Mouse (Mus musculus) T-cell, adult 2 months (primary cell): Measurements from ENCODE around the gene Tpcn1.

Experiments used
- DNase-seq: peaks from one replicate; pipeline ENCODE4 v3.0.0; 2022; ENCODE audit warnings: low spot score

The Tpcn1 gene

DNA sequence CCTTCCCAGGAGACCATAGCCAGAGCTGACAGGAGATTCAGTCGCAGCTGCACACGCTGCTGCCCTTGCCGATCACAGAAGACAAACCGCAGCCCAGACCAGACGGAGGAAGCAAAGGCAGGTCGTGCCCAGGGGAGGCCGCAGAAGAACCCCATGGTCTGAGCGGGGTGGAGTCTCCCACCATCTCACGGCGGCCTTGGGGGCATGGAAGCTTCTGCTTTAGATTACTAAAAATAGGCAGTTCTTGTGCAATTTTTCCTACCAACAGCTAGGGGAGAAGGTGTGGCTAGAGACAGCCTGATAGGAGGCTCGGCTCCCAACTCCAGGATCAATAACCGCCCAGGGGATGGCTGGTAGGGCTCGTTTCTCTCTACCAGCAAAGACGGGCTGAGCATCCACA lies 29.7 kb downstream of the Tpcn1 start:
- no peak for DNase-seq

DNA sequence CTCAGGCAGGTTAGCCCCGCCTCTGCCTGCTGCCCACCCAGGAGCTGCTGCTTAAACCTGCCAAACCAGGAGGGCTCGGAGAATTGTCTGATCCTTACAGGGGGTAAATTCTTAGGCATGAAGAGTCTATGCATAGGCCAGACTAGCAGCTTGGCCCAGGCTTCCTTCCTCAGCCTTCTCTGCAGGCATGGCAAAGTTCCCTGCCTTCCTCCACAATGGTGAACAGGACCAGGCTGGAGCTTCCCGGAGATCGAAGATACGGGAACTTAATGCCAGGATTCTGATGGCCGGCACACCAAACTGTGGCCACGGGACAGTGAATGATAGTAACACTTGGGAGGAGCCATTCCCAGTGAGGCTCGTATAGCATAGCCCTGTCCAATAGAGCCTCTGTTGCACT lies 30.4 kb downstream of the Tpcn1 start:
- no peak for DNase-seq

DNA sequence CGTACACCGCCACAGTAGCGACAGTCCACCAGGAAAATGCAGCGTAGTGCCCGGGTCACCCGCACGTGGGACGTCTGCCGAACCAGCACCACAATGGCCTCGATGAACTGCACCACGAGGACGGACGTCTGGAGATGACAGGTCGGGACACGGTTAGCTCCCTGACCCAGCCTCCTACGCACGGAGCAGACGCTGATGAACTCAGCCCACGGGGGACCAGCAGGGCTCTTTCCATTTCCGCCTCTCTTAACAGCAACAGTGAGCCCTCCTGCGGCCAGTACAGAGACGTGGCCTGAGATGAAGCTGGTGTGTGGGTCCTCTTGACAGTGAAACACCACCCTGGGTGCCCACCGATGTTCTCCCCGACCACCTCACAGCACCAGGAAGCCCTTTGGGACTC lies 32.6 kb downstream of the Tpcn1 start:
- DNase-seq, result no peak

DNA sequence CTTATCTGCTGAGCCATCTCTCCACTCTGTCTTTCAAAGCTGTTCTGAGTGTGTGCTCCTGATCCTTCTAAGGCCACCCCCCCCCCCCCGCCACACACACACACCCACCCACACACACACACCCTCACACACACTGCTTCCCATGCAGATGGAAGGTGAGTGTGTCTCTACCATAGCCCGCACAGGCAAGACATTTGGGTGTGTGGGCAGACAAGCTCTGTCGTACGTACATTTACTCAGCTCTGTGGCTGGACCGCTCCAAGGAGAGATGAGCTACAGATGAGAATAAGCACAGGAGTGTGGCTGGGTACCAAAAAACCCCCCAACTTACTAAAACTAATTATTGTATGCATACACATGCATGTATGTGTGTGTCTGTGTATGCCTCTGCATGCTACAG lies 37.8 kb downstream of the Tpcn1 start:
- no peak for DNase-seq

DNA sequence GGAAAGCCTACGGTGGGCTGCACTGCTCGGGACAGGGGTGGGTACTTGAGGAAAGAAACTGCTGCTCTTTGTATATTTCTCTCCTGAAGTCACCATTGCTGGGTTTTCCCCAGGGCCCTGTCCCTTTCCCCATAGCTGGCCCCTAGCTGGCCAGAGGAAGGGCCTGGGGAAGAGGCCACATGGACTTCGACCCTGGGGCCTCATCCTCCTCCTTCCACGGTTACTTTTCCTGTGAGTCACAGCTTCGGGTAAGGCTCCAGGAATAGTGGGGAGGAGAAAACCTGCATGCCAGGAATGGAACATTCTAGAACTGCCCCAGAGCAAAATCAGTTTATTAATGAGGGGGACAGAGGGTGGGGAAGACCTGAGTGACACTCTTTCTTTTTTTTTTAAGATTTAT lies 38.3 kb downstream of the Tpcn1 start:
- no peak for DNase-seq

DNA sequence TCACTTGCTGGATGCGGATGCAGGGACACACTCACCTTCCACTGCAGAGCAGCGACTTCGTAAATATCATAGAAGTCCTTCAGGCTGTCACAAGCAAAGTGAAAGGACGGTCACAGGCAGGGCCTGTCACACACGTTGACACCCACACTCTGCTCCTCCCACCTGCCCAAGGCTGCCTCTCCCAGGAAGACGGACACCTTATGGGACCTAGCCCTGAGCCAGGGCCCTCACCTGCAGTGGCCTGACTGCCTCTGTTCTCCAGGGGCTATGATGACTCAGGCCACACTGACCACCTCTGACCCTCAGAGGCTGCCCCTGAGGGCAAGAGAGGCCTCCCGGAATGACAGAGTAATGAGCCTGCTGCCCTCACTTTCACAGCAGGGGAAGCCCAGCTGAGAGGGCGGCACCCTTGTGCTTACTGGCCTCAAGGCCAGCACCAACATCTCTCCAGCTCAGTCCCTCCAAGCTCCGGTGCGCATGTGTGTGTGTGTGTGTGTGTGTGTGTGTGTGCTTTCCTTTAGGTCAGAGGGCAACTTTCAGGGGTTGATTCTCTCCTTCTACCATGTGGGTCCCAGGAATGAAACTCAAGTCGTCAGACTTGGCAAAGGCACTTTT lies 40.1 kb downstream of the Tpcn1 start:
- DNase-seq, result no peak

DNA sequence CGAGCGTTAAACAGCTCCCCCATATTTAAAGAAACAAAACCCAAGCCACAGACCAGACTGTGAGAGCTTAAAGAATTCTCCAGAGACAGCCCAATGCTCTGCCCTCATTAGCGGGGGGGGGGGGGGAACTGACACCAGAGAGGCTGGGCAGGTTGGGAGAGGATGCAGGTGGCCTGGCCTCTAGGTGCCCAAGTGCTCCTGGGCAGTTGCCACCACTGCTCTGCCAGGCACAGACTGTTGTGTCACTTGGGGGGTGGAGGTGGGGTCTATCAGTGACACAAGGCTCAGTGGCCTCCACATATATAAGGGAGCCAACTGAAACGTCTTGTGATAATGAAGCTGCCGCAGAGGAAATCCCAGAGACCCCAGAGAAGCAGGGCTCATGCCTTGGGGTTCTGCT lies 51.8 kb downstream of the Tpcn1 start:
- no peak for DNase-seq

DNA sequence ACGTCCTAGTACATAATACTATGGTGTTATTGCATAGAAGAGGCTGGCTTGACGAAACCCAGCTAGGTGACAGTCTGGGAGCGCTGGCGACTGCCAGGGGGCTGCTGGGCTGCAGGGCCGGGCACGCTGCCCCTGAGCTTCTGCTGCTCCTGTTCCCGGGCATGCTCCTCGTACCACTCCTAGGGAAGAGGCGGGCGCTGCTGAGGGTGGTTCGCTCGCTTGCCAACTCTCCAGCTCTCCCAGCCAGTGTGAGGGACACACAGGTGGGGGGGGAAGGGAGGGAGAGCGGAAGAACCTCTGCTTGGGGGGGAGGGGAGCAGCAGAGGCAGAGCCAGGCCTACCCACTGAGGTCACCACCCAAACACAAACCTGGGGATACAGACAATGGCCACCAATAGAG lies 52.4 kb downstream of the Tpcn1 start:
- DNase-seq, result no peak

DNA sequence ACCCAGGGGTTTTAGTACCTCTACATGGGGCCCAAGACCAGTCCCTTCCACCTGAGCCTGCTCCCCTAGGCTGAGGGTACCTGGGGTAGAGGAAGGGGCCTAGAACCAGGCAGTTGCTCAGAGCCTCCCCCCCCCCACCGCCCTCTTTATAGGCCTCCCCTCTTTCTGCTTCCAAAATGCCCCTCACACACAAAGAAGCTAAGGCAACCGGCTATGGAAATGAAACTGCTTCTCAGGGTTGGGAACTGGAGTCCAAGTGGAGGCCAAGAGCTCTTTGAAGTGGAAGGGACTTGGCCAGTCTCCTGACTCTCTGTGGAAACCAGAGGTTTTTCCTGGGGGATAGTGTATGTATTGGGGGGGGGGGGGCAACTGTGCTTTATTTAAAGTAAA lies 53.8 kb downstream of the Tpcn1 start:
- no peak for DNase-seq

DNA sequence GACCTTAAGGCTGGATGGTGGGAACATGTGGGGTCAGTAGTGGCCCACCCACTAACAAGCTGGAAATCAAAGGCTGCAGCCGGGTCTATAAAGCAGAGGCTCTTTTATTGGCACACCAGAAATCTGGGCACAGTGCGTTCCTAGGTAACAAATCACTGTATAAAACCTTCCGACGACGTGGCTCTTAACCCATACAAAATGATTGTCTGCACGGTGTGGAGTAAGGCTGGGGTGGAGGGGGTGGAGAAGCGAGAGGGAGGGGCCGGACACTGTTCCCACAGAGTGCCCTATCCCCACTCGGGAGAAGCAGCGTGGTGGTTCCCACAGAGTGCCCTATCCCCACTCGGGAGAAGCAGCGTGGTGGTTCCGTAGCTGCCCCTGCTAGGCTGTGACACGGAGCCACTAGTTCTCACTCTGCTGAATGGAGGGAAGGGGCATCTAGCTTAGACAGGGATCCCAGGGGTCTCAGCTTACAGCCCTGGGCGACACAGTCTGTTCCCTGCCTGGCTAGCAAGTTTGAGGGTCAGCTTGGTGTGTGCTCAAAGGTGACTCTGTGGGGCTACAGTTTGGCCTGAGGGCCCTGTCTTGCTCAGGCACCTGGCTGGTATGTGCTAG lies 54.3 kb downstream of the Tpcn1 start:
- no peak for DNase-seq

DNA sequence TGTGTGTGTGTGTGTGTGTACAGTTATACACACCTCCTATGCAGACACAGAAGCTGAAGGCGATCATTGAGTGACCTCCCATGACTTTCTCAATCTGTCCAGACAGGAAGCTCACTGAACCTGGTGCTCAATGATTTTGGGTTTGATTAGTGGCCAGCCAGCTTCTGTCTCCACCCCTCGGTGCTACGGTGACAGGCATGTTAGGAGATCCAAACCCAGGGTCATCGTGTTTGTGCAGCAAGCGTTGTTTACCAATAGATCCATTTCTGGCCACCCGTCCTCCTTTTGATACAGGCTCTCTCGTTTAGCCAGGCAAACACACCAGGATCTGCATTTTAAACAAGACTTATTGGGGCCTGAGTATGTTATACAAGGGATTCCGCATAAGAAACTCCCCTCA lies 56.8 kb downstream of the Tpcn1 start:
- DNase-seq, result no peak

DNA sequence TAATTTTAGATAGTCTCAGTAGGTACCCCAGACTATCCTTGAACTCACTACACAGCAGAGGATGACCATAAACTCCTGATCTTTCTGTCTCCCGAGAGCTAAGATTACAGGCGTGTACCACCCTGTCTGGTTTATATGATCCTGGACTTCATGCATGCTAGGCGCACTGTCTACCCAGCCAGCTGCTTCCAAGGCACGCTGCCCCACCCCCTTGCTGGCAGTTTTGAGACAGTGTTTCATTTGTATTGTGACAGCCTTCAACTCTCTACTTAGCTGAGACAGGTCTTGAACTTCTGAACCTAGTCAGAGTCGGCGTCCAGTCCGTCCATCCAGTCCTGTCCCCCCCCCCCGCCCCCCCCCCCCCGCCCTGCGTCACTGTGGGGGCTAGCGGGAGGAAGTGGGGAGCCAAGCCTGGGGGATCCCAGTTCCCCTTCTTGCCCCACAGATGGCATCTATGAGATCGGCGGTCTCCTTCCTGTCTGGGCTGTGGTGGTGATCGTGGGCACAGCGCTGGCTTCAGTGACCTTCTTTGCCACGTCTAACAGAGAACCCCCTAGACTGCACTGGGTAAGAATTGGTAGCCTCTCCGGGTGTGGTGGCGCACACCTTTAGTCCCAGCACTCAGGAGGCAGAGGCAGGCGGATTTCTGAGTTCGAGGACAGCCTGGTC lies 61.0 kb downstream of the Tpcn1 start:
- DNase-seq, result no peak

DNA sequence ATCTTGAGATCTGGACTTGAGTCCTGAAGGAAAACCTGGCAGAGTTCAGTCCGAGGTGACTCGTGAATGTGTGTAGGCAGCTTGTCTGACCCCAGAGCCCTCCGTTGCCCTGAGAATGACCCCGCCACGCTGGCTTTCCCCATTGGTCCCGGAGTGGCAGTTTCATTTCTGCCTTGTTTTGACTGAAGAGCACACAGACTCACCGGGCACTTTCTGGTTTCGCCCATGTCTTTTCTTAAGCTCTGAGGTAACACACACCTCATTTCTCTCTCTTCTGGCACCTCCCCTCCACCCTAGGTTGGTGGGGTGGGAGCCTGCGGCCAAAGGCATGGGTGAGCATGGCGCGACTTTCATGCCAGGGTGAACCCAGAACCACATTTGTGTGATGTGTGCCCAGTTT lies 62.2 kb downstream of the Tpcn1 start:
- no peak for DNase-seq

DNA sequence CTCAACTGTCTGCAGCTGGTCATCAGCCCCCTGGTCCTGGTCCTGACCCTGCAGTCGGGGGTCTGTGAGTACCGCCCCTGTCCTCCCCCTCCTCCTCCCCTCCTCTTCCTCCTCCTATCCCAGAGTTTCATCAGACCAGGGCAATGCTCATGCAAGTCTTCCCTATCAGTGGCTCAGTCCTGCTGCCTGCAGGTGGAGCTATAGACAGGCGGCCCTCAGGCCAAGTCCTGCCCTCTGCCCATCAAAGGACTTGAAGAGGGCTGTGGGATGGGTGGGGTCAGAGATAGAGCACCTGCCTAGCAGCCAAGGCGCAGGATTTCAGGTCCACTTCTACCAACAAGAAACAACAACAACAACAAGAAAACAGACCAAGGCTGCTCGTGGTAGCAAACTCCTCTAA lies 62.7 kb downstream of the Tpcn1 start:
- no peak for DNase-seq

DNA sequence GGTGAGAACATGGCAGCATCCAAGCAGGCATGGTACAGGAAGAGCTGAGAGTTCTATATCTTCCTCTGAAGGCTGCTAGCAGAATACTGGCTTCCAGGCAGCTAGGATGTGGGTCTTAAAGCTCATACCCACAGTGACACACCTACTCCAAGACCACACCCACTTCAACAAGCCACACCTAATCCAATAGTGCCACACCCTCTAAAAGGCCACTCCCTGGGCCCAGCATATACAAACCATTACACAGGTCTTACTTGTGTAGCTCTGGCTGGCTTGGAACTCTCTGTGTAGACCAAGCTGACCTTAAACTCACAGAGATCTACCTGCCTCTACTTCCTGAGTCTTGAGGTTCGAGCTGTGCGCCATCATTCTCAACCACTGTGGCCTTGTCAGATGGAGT lies 63.7 kb downstream of the Tpcn1 start:
- no peak for DNase-seq

DNA sequence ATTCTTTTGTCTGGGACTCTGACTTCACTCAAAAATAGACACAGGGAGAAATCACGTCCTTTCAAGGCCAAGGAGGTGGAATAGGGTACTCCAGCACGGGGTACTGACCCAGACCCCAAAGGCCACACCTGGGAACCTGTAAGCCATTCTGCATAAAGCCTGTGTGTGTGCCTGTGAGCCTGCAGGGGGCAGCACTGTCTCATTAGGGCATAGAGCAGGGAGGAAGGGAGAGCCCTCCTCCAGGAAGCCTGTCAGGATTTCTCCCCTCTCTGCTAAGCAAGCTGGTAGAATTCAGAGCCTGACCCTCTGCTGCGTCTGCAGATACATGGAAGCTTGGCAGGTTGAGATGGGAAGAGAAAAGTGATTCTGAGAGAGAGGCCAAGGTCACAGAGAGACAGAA lies 65.8 kb downstream of the Tpcn1 start:
- peak; percentile 37 for DNase-seq

DNA sequence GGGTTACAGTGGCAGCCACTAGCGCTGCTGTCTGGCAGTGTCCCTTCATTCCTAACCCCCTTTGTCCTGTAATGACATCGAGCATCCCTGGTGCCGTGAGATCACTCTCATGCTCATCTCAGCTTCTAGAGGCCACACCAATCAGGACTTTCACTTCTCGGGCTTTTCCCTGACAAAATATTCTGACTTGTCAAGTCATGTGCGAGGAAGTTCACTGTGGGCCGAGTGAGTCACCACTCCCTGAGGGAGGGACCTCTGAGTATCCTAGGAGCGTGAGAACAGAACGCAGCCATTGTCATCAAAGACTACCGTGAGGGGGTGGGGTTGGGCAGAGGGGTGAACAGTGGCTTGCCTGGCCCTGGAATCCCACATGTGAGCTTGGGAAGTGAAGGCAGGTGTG lies 70.9 kb downstream of the Tpcn1 start:
- DNase-seq, result no peak

DNA sequence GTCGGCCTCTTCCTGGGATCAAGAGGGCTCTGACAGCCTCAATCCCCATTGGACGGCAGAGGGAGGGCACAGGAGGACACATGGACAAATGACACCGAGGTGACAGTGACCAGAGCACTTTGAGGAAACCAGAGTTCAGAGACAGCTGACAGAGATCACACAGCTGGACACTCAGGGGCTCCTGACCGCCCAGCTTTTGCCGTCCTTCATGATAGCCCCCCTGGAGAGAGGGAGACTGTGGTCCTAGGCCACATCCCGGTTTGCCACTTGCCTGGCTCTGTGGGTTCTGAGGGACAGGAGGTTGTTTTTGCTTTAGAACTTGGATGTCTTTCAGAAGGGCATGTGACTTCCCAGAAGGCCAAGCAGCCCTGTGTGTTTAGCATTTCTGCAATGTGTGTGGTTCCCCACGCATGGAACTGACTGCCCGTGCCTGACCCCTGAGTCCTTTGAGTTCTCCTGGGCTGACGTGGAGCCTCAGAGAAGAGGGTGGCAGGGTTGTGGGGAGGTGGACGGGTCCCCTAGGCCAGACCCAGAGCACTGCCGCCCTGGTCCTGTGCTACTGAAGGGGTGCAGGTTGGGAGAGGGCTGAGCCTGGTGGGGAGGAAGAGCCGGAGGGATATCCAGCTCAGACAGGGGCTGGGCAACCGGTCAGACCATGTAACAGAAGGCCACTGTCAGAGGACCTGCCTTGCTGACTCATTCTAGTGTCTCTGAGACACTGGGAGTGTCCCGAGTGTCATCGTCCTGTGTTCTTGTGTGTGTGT lies 72.1 kb downstream of the Tpcn1 start:
- no peak for DNase-seq

DNA sequence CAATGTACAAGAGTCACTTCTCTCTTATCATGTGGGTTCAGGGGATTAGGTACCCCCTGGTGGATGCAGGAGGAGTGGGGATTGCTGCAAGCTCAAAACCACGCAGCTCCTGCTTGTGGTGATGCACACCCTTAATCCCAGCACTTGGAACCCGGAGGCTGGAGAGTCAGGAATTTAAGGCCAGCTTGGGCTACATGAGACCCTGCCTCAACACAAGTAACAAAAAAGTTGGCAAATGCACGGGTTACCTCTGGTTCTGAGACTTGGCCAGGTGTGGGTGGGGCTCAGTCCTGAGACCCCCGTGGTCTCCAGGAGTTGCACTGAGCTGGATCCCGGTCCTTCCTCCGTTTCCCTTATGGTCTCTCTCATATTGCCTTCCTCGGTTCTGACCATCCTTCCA lies 73.0 kb downstream of the Tpcn1 start:
- DNase-seq, result no peak

DNA sequence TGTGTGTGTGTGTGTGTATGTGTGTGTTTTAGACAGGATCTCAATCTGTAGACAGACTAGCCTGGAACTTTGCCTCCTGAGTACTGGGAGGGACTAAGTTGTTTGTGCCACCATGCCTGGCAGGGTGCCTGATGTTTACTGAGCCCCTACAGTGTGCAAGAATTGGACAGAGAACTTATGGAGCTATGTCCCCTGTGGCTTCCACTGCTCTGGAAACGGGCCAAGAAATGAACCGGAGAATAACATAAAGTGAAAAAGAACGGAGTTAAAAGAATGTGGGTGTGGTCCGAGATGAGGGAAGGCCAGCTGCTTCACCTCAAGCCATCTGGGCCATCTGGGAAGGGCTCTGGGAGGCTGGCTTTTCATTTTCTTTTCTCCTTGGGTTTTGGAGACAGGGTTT lies 73.7 kb downstream of the Tpcn1 start:
- no peak for DNase-seq

DNA sequence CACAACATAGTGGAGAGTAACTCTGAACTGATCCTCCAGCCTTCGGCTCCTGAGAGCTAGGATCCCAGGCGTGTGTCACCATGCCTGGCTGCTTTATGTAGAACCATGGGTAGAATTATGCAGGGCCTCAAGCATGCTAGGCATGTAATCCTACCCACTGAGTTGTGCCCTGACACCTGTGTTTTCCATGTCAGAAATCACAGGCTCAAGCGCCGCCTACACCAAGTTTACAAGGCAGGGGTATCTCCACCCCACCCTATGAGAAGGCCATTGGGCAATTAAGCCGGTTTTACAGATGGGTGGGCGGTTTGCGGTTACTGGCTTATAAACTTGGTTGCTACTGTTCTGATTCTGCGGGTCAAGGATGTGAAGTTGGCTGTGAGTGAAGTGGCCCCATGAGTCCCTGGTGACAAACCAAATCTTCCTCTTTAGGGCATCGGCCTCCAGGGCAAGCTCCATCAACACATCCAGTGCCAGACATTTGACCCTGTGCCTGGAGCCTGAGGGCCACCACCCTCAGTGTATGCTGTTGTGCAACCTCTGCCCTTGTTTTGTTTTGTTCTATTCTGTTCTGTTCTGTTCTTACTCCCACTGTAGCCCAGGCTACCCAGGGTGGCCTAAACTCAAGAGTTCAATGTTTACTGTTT lies 74.3 kb downstream of the Tpcn1 start:
- DNase-seq, result no peak

DNA sequence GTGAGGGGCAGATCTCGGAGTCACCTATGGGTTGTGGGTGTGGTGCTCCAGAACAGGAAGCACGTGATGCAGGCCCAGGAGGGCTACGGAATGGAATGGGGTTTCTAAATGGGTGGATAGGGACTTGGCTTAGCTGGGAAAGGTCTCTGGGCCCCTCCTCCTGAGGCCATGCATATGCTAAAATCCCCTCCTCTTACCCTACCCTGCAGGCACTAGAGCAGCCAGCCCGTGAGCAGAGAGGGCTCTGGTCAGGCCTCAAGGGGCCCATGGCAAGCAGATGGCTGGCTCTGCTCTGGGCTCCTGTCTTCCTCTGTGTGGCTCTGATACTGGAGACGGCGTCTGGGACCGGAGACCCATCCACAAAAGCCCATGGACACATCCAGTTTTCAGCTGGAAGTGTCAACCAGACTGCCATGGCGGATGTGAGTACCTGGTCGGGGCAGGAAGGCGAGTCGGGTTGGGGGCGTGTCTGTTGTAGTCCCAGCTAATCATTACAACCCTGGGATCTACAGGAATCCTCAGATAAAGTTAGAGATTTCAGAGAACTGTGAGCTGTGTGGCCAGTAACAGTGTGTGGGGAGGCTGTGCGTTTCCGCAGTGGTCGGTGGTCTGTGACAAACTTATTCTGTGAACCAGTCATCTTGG lies 75.4 kb downstream of the Tpcn1 start:
- DNase-seq, result no peak
